ENCODE assay signal across 11 mouse cellular contexts in the genomic region with DNA sequence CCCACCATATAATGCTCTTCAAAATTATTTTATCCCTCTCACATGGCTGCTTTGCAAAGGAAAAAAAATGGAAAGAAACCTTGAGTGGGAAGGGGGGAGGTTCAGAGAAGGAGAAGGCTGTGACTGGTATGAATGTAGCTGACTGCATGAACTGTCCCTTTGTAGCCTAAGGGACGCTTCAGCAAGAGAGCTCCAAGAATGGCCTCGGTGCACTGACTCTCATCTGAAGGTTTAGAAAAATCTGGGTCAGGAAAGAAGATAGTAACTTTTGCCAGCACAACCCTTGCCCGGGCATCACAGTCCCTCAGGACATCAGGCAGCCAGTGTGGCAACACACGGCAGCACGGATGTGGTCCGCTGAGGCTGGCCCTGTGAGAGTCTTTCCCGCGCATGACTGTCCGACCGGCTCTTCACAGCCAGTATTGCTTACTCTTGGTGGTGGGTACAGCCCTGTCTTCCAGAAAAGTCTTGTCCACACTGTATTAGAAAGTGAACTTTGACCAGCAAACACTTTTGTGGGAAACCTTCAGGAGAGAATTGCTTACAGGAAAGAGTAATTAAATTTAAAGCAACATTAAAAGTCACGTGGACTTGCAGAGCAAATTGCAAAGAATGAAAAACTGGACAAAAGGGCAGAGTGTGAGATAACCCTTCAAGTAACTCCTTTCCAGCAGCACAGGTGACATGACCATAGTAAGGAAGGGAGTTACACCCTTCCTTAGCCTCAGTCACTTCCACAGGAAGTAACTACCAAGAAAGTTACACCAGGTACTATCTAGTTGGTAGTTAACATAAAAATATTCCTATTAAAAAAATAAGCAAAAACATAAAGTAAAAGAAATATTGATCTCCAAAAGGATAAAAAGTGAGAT. TPM values are rescaled to one million over a fixed set of nuclear protein-coding genes. Genes with fewer than 3 reads are reported as not detected.
A peak's percentile ranks its signal among the peaks of the same experiment; 100 is the strongest.
DNase-seq lines count a peak whose midpoint lies in the region; ATAC-seq lines count a peak whose summit lies in the region.
"Had no signal": no experiment of that assay in that cellular context is flagged by ENCODE, and none has a peak within 500 bp of the region (broad histone marks: within the 10 kb centered on the region; RNA-seq: fewer than 3 reads in every experiment).

No protein-coding gene starts in this region.

- H3K27ac ChIP-seq in forebrain, embryonic 12.5 days, result peak overlapping the region; percentile 81
- peak overlapping the region; percentile 4; the same call in 1 of the 2 replicates for H3K27ac ChIP-seq in intestine, embryonic 14.5 days (ENCODE audit: low read depth)
- H3K27ac ChIP-seq in neural tube, embryonic 12.5 days, result no peak overlapping the region
- H3K27ac ChIP-seq: limb, embryonic 15.5 days had no signal

- no peaks in the 10 kb centered on the region for H3K36me3 ChIP-seq in forebrain, embryonic 12.5 days (replicated peaks)
- H3K36me3 ChIP-seq in intestine, embryonic 14.5 days (ENCODE audit: control insufficient read depth, insufficient read depth, low read length), result no peaks in the 10 kb centered on the region
- H3K36me3 ChIP-seq in neural tube, embryonic 12.5 days, result no peaks in the 10 kb centered on the region
- H3K36me3 ChIP-seq: limb, embryonic 15.5 days had no signal

- no peak overlapping the region for H3K9ac ChIP-seq in forebrain, embryonic 12.5 days
- no peak overlapping the region for H3K9ac ChIP-seq in intestine, embryonic 14.5 days (ENCODE audit: low read length)
- H3K9ac ChIP-seq in neural tube, embryonic 12.5 days, result no peak overlapping the region
- H3K9ac ChIP-seq: limb, embryonic 15.5 days had no signal

- peak; percentile 67 for ATAC-seq in forebrain, embryonic 12.5 days (ENCODE audit: low FRiP score)
- peak; percentile 66; the same call in 1 of the 2 replicates for ATAC-seq in intestine, embryonic 14.5 days (replicated peaks; ENCODE audit: low FRiP score, low TSS enrichment, low read depth)
- no peak for ATAC-seq in neural tube, embryonic 12.5 days (ENCODE audit: low FRiP score, low read depth)

- WGBS in forebrain, embryonic 12.5 days, result 50% methylated on average over 11 of the region's 11 CpGs
- WGBS in intestine, embryonic 14.5 days, result 66% methylated on average over 11 of the region's 11 CpGs
- WGBS in neural tube, embryonic 12.5 days, result 54% methylated on average over 11 of the region's 11 CpGs

- peaks cover 39% of the 10 kb centered on the region for H3K4me1 ChIP-seq in forebrain, embryonic 12.5 days
- peaks cover 14% of the 10 kb centered on the region for H3K4me1 ChIP-seq in intestine, embryonic 14.5 days (replicated peaks; ENCODE audit: control insufficient read depth, insufficient read depth, low read length)
- peaks cover 20% of the 10 kb centered on the region for H3K4me1 ChIP-seq in neural tube, embryonic 12.5 days

- H3K4me3 ChIP-seq in forebrain, embryonic 12.5 days (replicated peaks), result no peak overlapping the region
- H3K4me3 ChIP-seq in intestine, embryonic 14.5 days (ENCODE audit: low read depth, low read length), result no peak overlapping the region
- H3K4me3 ChIP-seq in neural tube, embryonic 12.5 days, result no peak overlapping the region
- H3K4me3 ChIP-seq: limb, embryonic 15.5 days had no signal

- no peaks in the 10 kb centered on the region for H3K9me3 ChIP-seq in forebrain, embryonic 12.5 days
- no peaks in the 10 kb centered on the region for H3K9me3 ChIP-seq in intestine, embryonic 14.5 days (ENCODE audit: control insufficient read depth, low read length)
- no peaks in the 10 kb centered on the region for H3K9me3 ChIP-seq in neural tube, embryonic 12.5 days
- H3K9me3 ChIP-seq: limb, embryonic 15.5 days had no signal

- no peaks in the 10 kb centered on the region for H3K27me3 ChIP-seq in forebrain, embryonic 12.5 days
- H3K27me3 ChIP-seq in intestine, embryonic 14.5 days (replicated peaks; ENCODE audit: control insufficient read depth, insufficient read depth, low read length), result no peaks in the 10 kb centered on the region
- H3K27me3 ChIP-seq in neural tube, embryonic 12.5 days (replicated peaks), result no peaks in the 10 kb centered on the region
- H3K27me3 ChIP-seq: limb, embryonic 15.5 days had no signal

- H3K4me2 ChIP-seq in forebrain, embryonic 12.5 days, result peak overlapping the region; percentile 13; the same call in 1 of the 2 replicates
- no peak overlapping the region for H3K4me2 ChIP-seq in intestine, embryonic 14.5 days (ENCODE audit: low read length)
- H3K4me2 ChIP-seq in neural tube, embryonic 12.5 days (replicated peaks), result 0 out of 2 replicates have a peak overlapping the region, but pooled peaks have one; percentile 4
- H3K4me2 ChIP-seq: limb, embryonic 15.5 days had no signal

- DNase-seq in cerebellum, postnatal 25 days, result peak; percentile 35 to 43
- no peak for DNase-seq in cerebellum, postnatal 36 days
- no peak for DNase-seq in intestine, embryonic 14.5 days (ENCODE audit: low spot score)
- DNase-seq in B cell, adult 2 months, result no peak
- DNase-seq in frontal cortex, postnatal 36 days (ENCODE audit: low spot score in 2 of 2), result no peak
- no peak for DNase-seq in lung, postnatal 25 days (ENCODE audit: low spot score)
- DNase-seq: heart, adult 18-20 months; lung, postnatal 36 days had no signal

RNA-seq across cellular contexts. Expression of gene Maml3, which starts 42.3 kb away (rescaled TPM):
- 7.6 and 7.7 TPM in 2 replicates for polyA plus RNA-seq in forebrain, embryonic 12.5 days (2016; fragmentation: Nextera tagmentation; extraction: Ambion mirVana)
- polyA plus RNA-seq in intestine, embryonic 14.5 days (2014; fragmentation: Nextera tagmentation; extraction: Ambion mirVana), result 6.5 and 7.9 TPM in 2 replicates
- polyA plus RNA-seq in neural tube, embryonic 12.5 days (2016; fragmentation: Nextera tagmentation; extraction: Ambion mirVana), result 9.2 and 9.4 TPM in 2 replicates

Comparison
In these comparisons a context has a peak if more than half of its experiments do, and no peak if none do; other contexts are left out.
1. DNase-seq: peak in cerebellum, postnatal 25 days (2 of 2); none in cerebellum, postnatal 36 days (0 of 2), intestine, embryonic 14.5 days (single experiment), B cell, adult 2 months (0 of 2), frontal cortex, postnatal 36 days (0 of 2) and lung, postnatal 25 days (single experiment).